Mouse (Mus musculus) ES-E14 (cell line): Measurements from ENCODE around the gene Itsn2.

Experiments used
- CHD2 ChIP-seq: IDR thresholded peaks from 2 replicates; pipeline ENCODE4 v1.6.1; 2014; ENCODE audit warnings: mild to moderate bottlenecking, low read depth, low read length, inconsistent platforms
- HCFC1 ChIP-seq: IDR thresholded peaks from 2 replicates; pipeline ENCODE4 v1.6.1; 2012; ENCODE audit warnings: low read length, inconsistent platforms, borderline replicate concordance; ENCODE audit not compliant: insufficient read depth
- MAFK ChIP-seq: IDR thresholded peaks from 2 replicates; pipeline ENCODE4 v1.6.1; 2014; ENCODE audit warnings: mild to moderate bottlenecking, low read depth, low read length, inconsistent platforms; ENCODE audit not compliant: insufficient read depth
- ZC3H11A ChIP-seq: IDR thresholded peaks from 2 replicates; pipeline ENCODE4 v1.6.1; 2012; ENCODE audit warnings: low read depth, mild to moderate bottlenecking, inconsistent platforms, low read length, borderline replicate concordance
- ZNF384 ChIP-seq: IDR thresholded peaks from 2 replicates; pipeline ENCODE4 v1.6.1; 2012; ENCODE audit warnings: low read depth, low read length, inconsistent platforms

DNA sequence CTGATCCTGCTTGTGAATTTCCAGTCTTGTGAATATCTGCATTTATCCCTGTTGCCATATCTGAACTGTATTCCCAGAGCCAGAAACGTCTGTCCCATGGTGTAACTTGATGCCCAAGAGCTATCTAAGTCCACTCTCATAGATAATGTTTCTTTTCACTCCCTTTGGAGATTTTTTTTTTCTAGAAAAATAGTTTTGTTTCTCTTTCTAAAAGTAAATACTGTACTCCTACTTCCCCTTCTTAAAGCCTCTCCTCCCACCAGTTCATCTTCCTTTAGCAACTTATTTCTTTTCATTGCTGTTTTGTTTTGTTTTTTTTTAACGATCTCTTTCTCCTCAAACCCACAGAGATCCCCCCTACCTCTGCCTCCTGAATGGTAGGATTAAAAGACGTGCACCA is 14.2 kb downstream of the Itsn2 start:
- no peak for TF ChIP-seq CHD2
- TF ChIP-seq MAFK: no peak
- no peak for TF ChIP-seq ZC3H11A
- no peak for TF ChIP-seq HCFC1
- TF ChIP-seq ZNF384: no peak
